Mouse (Mus musculus) embryonic fibroblast, embryonic 13.5 days (primary cell): ENCODE results near the gene Cfb. TPM values are rescaled to one million over a fixed set of nuclear protein-coding genes. Genes with fewer than 3 reads are reported as not detected.

Source experiments
- H3K27ac ChIP-seq: 2 replicates; pipeline ENCODE4 v1.5.1; 2012; ENCODE audit warnings: low read length, control low read depth, inconsistent platforms; ENCODE audit not compliant: insufficient read depth
- H3K4me1 ChIP-seq: 2 replicates; pipeline ENCODE4 v1.6.1; 2011; ENCODE audit warnings: low read length; ENCODE audit not compliant: control insufficient read depth, insufficient read depth
- H3K4me3 ChIP-seq: 2 replicates; pipeline ENCODE4 v1.5.1; 2011; ENCODE audit warnings: mild to moderate bottlenecking, control low read depth, low read length; ENCODE audit not compliant: insufficient read depth
- CTCF ChIP-seq: IDR thresholded peaks from 2 replicates; pipeline ENCODE4 v1.5.1; 2011; ENCODE audit warnings: mild to moderate bottlenecking, control low read depth, low read length, moderate library complexity, borderline replicate concordance; ENCODE audit not compliant: insufficient read depth
- POLR2A ChIP-seq: IDR thresholded peaks from 2 replicates; pipeline ENCODE4 v1.6.1; 2011; ENCODE audit warnings: low read depth, mild to moderate bottlenecking, control low read depth, low read length, moderate library complexity
- polyA plus RNA-seq: library from polyadenylated mRNA; stranded (reverse); fragments of >200 nt; gene quantifications from 2 replicates; pipeline ENCODE4 v1.2.4, GENCODE M21; 2011; ENCODE audit warnings: low read depth; ENCODE audit not compliant: missing spikeins, insufficient read length

The Cfb gene
- polyA plus RNA-seq, 1 experiment = 0.26 TPM

GRCm38 (mm10) chr17:34884704-34885103 is 22.4 kb upstream of the Cfb start:
- peaks cover 17% of the 10 kb centered on the region for H3K4me1 ChIP-seq
- TF ChIP-seq CTCF (no peak), POLR2A (no peak)
- H3K4me3 ChIP-seq = no peak overlapping the region
- peak overlapping the region; percentile 44; the same call in 1 of the 2 replicates for H3K27ac ChIP-seq

GRCm38 (mm10) chr17:34883332-34883731 is 21.0 kb upstream of the Cfb start:
- peaks cover 17% of the 10 kb centered on the region for H3K4me1 ChIP-seq
- H3K4me3 ChIP-seq = no peak overlapping the region
- TF ChIP-seq POLR2A = no peak
- TF ChIP-seq CTCF = peak; percentile 18; the same call in 1 of the 2 replicates
- no peak overlapping the region for H3K27ac ChIP-seq

- Histone ChIP-seq H3K4me3 (no peak within 1 kb of the TSS), H3K4me1 (peaks cover 17% of the 10 kb centered on the region), H3K27ac (no peak within 1 kb of the TSS)
- TF ChIP-seq CTCF (no peak), POLR2A (no peak)
Measured at GRCm38 (mm10) chr17:34881683-34882310, 19.5 kb upstream of the Cfb start, which contains the start of gene Gm20547. Gene Gm20547, minus strand, starts transcription at chr17:34882042.

GRCm38 (mm10) chr17:34881166-34881565 is 18.8 kb upstream of the Cfb start:
- Histone ChIP-seq H3K4me3 (no peak overlapping the region), H3K4me1 (peaks cover 12% of the 10 kb centered on the region), H3K27ac (no peak overlapping the region)
- TF ChIP-seq POLR2A (no peak), CTCF (no peak)

GRCm38 (mm10) chr17:34879336-34879879 is 17.1 kb upstream of the Cfb start, which contains the start of gene Zbtb12:
Gene Zbtb12, plus strand, starts transcription at chr17:34879483.
- H3K4me3 ChIP-seq = no peak within 1 kb of the TSS
- peaks cover 4% of the 10 kb centered on the region; the same call in 1 of the 2 replicates for H3K4me1 ChIP-seq
- TF ChIP-seq POLR2A (no peak), CTCF (no peak)
- H3K27ac ChIP-seq = 0 out of 2 replicates have a peak within 1 kb of the TSS, but pooled peaks have one; percentile 23

GRCm38 (mm10) chr17:34874321-34874720 is 12.0 kb upstream of the Cfb start:
- H3K4me3 ChIP-seq = no peak overlapping the region
- no peak overlapping the region for H3K27ac ChIP-seq
- TF ChIP-seq CTCF = no peak
- no peak for TF ChIP-seq POLR2A

GRCm38 (mm10) chr17:34865981-34866380 is 3.7 kb upstream of the Cfb start:
- Histone ChIP-seq H3K4me1 (no peaks in the 10 kb centered on the region), H3K4me3 (no peak overlapping the region), H3K27ac (no peak overlapping the region)
- no peak for TF ChIP-seq CTCF

More at GRCm38 (mm10) chr17:34874321-34874720, 12.0 kb upstream of the Cfb start:
- H3K4me1 ChIP-seq = no peaks in the 10 kb centered on the region

- no peak for TF ChIP-seq POLR2A
- TF ChIP-seq CTCF = no peak
- no peak overlapping the region for H3K4me3 ChIP-seq
- no peaks in the 10 kb centered on the region for H3K4me1 ChIP-seq
- H3K27ac ChIP-seq = no peak overlapping the region
Measured at GRCm38 (mm10) chr17:34861704-34862415, 458 bp downstream of the Cfb start.

- no peak overlapping the region for H3K27ac ChIP-seq
Measured at GRCm38 (mm10) chr17:34860514-34860913, 1.8 kb downstream of the Cfb start.

GRCm38 (mm10) chr17:34858670-34859069 is 3.6 kb downstream of the Cfb start:
- Histone ChIP-seq H3K4me1 (no peaks in the 10 kb centered on the region), H3K27ac (no peak overlapping the region), H3K4me3 (no peak overlapping the region)
- no peak for TF ChIP-seq POLR2A
- TF ChIP-seq CTCF = no peak

More at GRCm38 (mm10) chr17:34860514-34860913, 1.8 kb downstream of the Cfb start:
- Histone ChIP-seq H3K4me3 (no peak overlapping the region), H3K4me1 (no peaks in the 10 kb centered on the region)
- TF ChIP-seq CTCF = no peak
- TF ChIP-seq POLR2A = no peak
